Mouse (Mus musculus) CH12.LX (cell line): Measurements from ENCODE around the gene Dapk1. TPM values are rescaled to one million over a fixed set of nuclear protein-coding genes. Genes with fewer than 3 reads are reported as not detected.

Experiments
- DNase-seq: peaks from one replicate; pipeline ENCODE4 v3.0.0-alpha.2; 2013; ENCODE audit errors: extremely low read depth
- H3K27ac ChIP-seq: 2 replicates; pipeline ENCODE4 v1.5.1; 2012; ENCODE audit warnings: low read depth, mild to moderate bottlenecking, control low read depth, moderate library complexity; ENCODE audit not compliant: insufficient read depth
- H3K27me3 ChIP-seq: replicated peaks from 2 replicates; pipeline ENCODE3; 2012; ENCODE audit warnings: inconsistent platforms
- H3K36me3 ChIP-seq, 2 experiments: replicated peaks in 1 of 2; 2 replicates each; pipeline versions ENCODE3 to v1.6.1; 2012; ENCODE audit warnings: inconsistent platforms in 1 of 2, low read length in 1 of 2, mild to moderate bottlenecking in 1 of 2, mixed read lengths in 1 of 2, moderate library complexity in 1 of 2; ENCODE audit not compliant: control insufficient read depth in 1 of 2, insufficient read depth in 1 of 2
- H3K4me1 ChIP-seq, 2 experiments: 2 replicates each; pipeline ENCODE4 v1.6.1; 2012; ENCODE audit warnings: inconsistent platforms in 1 of 2, moderate library complexity in 1 of 2; ENCODE audit not compliant: insufficient read depth in 2 of 2, control insufficient read depth in 1 of 2
- H3K4me2 ChIP-seq: 2 replicates; pipeline ENCODE4 v1.6.1; 2012; ENCODE audit warnings: low read depth, mild to moderate bottlenecking, control low read depth; ENCODE audit not compliant: poor library complexity, insufficient read depth, severe bottlenecking
- H3K4me3 ChIP-seq, 3 experiments: fragments of 150-350 bp in 1 of 3; sonication (generic) in 1 of 3; replicated peaks in 1 of 3; 2 replicates each; pipeline versions ENCODE3 to v1.5.1; 2011 to 2012; ENCODE audit warnings: low read depth in 2 of 3, low read length in 2 of 3, mild to moderate bottlenecking in 2 of 3, moderate library complexity in 2 of 3, control low read depth in 1 of 3, improper control_type of control experiment in 1 of 3, inconsistent platforms in 1 of 3, mixed read lengths in 1 of 3; ENCODE audit not compliant: poor library complexity in 1 of 3
- H3K79me2 ChIP-seq: replicated peaks from 2 replicates; pipeline ENCODE4 v1.6.1; 2012; ENCODE audit warnings: mild to moderate bottlenecking, moderate library complexity; ENCODE audit not compliant: control insufficient read depth, poor library complexity, insufficient read depth, severe bottlenecking; ENCODE audit errors: extremely low read depth
- H3K9ac ChIP-seq: 2 replicates; pipeline ENCODE4 v1.6.1; 2012; ENCODE audit warnings: low read depth, mild to moderate bottlenecking, control low read depth, moderate library complexity; ENCODE audit not compliant: insufficient read depth
- H3K9me3 ChIP-seq: replicated peaks from 2 replicates; pipeline ENCODE3; 2012; ENCODE audit warnings: low read length, inconsistent platforms, mixed read lengths
- CHD2 ChIP-seq: IDR thresholded peaks from 2 replicates; pipeline ENCODE4 v1.6.1; 2011; ENCODE audit warnings: low read length, improper control_type of control experiment
- E2F4 ChIP-seq: IDR thresholded peaks from 2 replicates; pipeline ENCODE4 v1.6.1; 2011; ENCODE audit warnings: low read depth, low read length, improper control_type of control experiment; ENCODE audit not compliant: insufficient replicate concordance
- ELF1 ChIP-seq: IDR thresholded peaks from 2 replicates; pipeline ENCODE4 v1.6.1; 2014; ENCODE audit warnings: low read depth, mild to moderate bottlenecking, inconsistent platforms, low read length, improper control_type of control experiment
- EP300 ChIP-seq: IDR thresholded peaks from 2 replicates; pipeline ENCODE4 v1.6.1; 2011; ENCODE audit warnings: low read length, improper control_type of control experiment
- ETS1 ChIP-seq: conservative IDR thresholded peaks from 2 replicates; pipeline ENCODE4 v1.6.1; 2012; ENCODE audit warnings: low read depth, mild to moderate bottlenecking, inconsistent platforms, low read length, improper control_type of control experiment, moderate library complexity
- GABPA ChIP-seq: IDR thresholded peaks from 2 replicates; pipeline ENCODE4 v1.6.1; 2012; ENCODE audit warnings: low read depth, low read length, improper control_type of control experiment, inconsistent platforms; ENCODE audit not compliant: insufficient replicate concordance
- IRF4 ChIP-seq: IDR thresholded peaks from 2 replicates; pipeline ENCODE4 v1.6.1; 2014; ENCODE audit warnings: low read depth, mild to moderate bottlenecking, inconsistent platforms, low read length, improper control_type of control experiment
- KAT2A ChIP-seq: IDR thresholded peaks from 2 replicates; pipeline ENCODE4 v1.6.1; 2012; ENCODE audit warnings: low read length, improper control_type of control experiment, inconsistent platforms; ENCODE audit not compliant: insufficient replicate concordance
- MAZ ChIP-seq: IDR thresholded peaks from 2 replicates; pipeline ENCODE4 v1.6.1; 2012; ENCODE audit warnings: low read depth, mild to moderate bottlenecking, inconsistent platforms, low read length, improper control_type of control experiment, moderate library complexity
- MXI1 ChIP-seq: IDR thresholded peaks from 2 replicates; pipeline ENCODE4 v1.6.1; 2011; ENCODE audit warnings: mild to moderate bottlenecking, low read depth, low read length, improper control_type of control experiment
- NELFE ChIP-seq: IDR thresholded peaks from 2 replicates; pipeline ENCODE4 v1.6.1; 2011; ENCODE audit warnings: low read depth, low read length, improper control_type of control experiment
- POLR2AphosphoS2 ChIP-seq: IDR thresholded peaks from 2 replicates; pipeline ENCODE4 v1.6.1; 2011; ENCODE audit warnings: low read depth, low read length, improper control_type of control experiment
- RAD21 ChIP-seq: IDR thresholded peaks from 2 replicates; pipeline ENCODE4 v1.6.1; 2011; ENCODE audit warnings: low read depth, mild to moderate bottlenecking, low read length, improper control_type of control experiment, moderate library complexity
- SIN3A ChIP-seq: IDR thresholded peaks from 2 replicates; pipeline ENCODE4 v1.6.1; 2012; ENCODE audit warnings: low read length, improper control_type of control experiment, inconsistent platforms
- TCF12 ChIP-seq: IDR thresholded peaks from 2 replicates; pipeline ENCODE4 v1.6.1; 2014; ENCODE audit warnings: low read depth, mild to moderate bottlenecking, inconsistent platforms, low read length, improper control_type of control experiment
- UBTF ChIP-seq: IDR thresholded peaks from 2 replicates; pipeline ENCODE4 v1.6.1; 2012; ENCODE audit warnings: low read depth, mild to moderate bottlenecking, inconsistent platforms, low read length, improper control_type of control experiment, moderate library complexity
- USF1 ChIP-seq: IDR thresholded peaks from 2 replicates; pipeline ENCODE4 v1.6.1; 2014; ENCODE audit warnings: low read depth, mild to moderate bottlenecking, inconsistent platforms, low read length, improper control_type of control experiment
- ZKSCAN1 ChIP-seq: IDR thresholded peaks from 2 replicates; pipeline ENCODE4 v1.6.1; 2012; ENCODE audit warnings: low read depth, inconsistent platforms, low read length, improper control_type of control experiment, borderline replicate concordance
- dilution Hi-C: fragments of 300-500 bp; cut with MboI; formaldehyde crosslinking; loops from 2 replicates; pipeline ENCODE4 v1.14.3; 2020; ENCODE audit warnings: low sequenced_read_pairs; ENCODE audit not compliant: extremely low pct_unique_long_range_greater_than_20kb, extremely low pct_ligation_motif_present
- in situ Hi-C: fragments of 300-500 bp; cut with MboI; formaldehyde crosslinking; loops from 3 replicates; pipeline ENCODE4 v1.14.3; 2019; ENCODE audit warnings: low sequenced_read_pairs, low pct_ligation_motif_present, low pct_unique_long_range_greater_than_20kb, mixed read lengths
- polyA plus RNA-seq: library from polyadenylated mRNA; unstranded; fragments of >175 nt; gene quantifications from 2 replicates; pipeline ENCODE4 v1.2.1, GENCODE M21; 2012; ENCODE audit warnings: low read depth; ENCODE audit not compliant: insufficient read length
- total RNA-seq, 2 experiments: library from RNA; depleted of rRNA; stranded (reverse); fragments of 300-350 nt in 1 of 2; fragments of >200 nt in 1 of 2; gene quantifications; 2 replicates each; pipeline ENCODE4 v1.2.3; 2012 to 2014

Dapk1 gene
- total and polyA plus RNA-seq, 3 experiments = not detected

GRCm38 (mm10) chr13:60655246-60655645, 53.5 kb downstream of the Dapk1 start:
- Histone ChIP-seq H3K4me1 (no peaks in the 10 kb centered on the region), H3K36me3 (no peaks in the 10 kb centered on the region)
- TF ChIP-seq UBTF = no peak
- TF ChIP-seq, all 38 proteins: peak for 0
- Histone ChIP-seq H3K9me3 (peaks cover 85% of the 10 kb centered on the region), H3K9ac (no peak overlapping the region), H3K4me3 (no peak overlapping the region), H3K27ac (no peak overlapping the region), H3K4me2 (no peak overlapping the region), H3K79me2 (no peaks in the 10 kb centered on the region), H3K27me3 (no peaks in the 10 kb centered on the region)
- in situ Hi-C loops (no loop called here), dilution Hi-C loops (no loop called here)
- DNase-seq = no peak

GRCm38 (mm10) chr13:60659600-60659999, 57.9 kb downstream of the Dapk1 start:
- TF ChIP-seq GABPA (no peak), MXI1 (no peak), NELFE (no peak), ZKSCAN1 (no peak), SIN3A (no peak), E2F4 (no peak), KAT2A (no peak), IRF4 (no peak), RAD21 (no peak), POLR2AphosphoS2 (no peak), ETS1 (no peak), USF1 (no peak), ELF1 (no peak), MAZ (no peak), EP300 (no peak), CHD2 (no peak), TCF12 (no peak)
- Histone ChIP-seq H3K4me1 (no peaks in the 10 kb centered on the region), H3K9ac (no peak overlapping the region), H3K4me3 (no peak overlapping the region), H3K9me3 (peaks cover 85% of the 10 kb centered on the region), H3K4me2 (no peak overlapping the region), H3K27ac (no peak overlapping the region), H3K27me3 (no peaks in the 10 kb centered on the region), H3K36me3 (no peaks in the 10 kb centered on the region), H3K79me2 (no peaks in the 10 kb centered on the region)
- DNase-seq = no peak
- in situ Hi-C loops (no loop called here), dilution Hi-C loops (no loop called here)
